In the genomic region with DNA sequence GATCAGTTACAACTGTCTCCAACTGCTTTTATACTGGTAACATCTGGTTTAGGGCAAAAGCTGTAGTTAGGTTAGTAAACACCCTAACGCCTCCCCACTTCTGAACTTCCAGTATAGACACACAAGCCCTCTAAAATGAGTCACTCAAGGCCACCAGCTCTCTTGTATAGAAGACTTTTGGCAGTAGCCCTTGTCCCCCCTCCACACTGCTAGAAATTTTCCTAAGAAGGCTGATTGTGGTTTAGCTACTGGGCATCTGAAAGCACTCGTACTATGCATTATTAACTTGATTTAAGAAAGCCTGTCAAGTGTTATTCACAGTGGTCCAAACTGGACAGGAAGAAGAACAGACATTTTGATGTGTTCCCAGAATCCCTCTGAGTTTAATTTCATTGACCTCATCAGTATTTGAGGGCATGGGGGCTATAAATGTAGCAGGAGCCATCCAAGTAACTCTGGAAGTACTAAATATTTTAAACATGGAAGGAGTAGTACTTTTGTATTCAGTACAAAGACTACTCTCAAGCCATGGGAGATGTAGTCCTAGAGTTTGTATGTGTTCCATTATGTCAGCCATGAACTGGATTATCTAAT, we compare ENCODE assay signal across 16 mouse cellular contexts.
"Had no signal": no experiment of that assay in that cellular context is flagged by ENCODE, and none has a peak within 500 bp of the region (broad histone marks: within the 10 kb centered on the region; RNA-seq: fewer than 3 reads in every experiment).

No protein-coding gene starts in this region.

- H3K9me3 ChIP-seq: intestine, embryonic 15.5 days; limb, embryonic 10.5 days; liver, embryonic 15.5 days; megakaryocyte, embryonic 14.5 days; midbrain, embryonic 12.5 days; neural tube, embryonic 13.5 days had no signal

- H3K36me3 ChIP-seq: intestine, embryonic 15.5 days; limb, embryonic 10.5 days; liver, embryonic 15.5 days; midbrain, embryonic 12.5 days; neural tube, embryonic 13.5 days had no signal

- H3K27ac ChIP-seq: intestine, embryonic 15.5 days; left cerebral cortex, adult 2 months; limb, embryonic 10.5 days; liver, embryonic 15.5 days; macrophage; midbrain, embryonic 12.5 days; neural tube, embryonic 13.5 days had no signal

- H3K27me3 ChIP-seq: intestine, embryonic 15.5 days; liver, embryonic 15.5 days; megakaryocyte, embryonic 14.5 days; midbrain, embryonic 12.5 days; neural tube, embryonic 13.5 days had no signal

- H3K4me1 ChIP-seq: intestine, embryonic 15.5 days; liver, embryonic 15.5 days; megakaryocyte, embryonic 14.5 days had no signal

- H3K4me2 ChIP-seq: intestine, embryonic 15.5 days; liver, embryonic 11.5 days; liver, embryonic 15.5 days; midbrain, embryonic 12.5 days; neural tube, embryonic 13.5 days had no signal

- H3K9ac ChIP-seq: intestine, embryonic 15.5 days; liver, embryonic 15.5 days; midbrain, embryonic 12.5 days; neural tube, embryonic 13.5 days had no signal

- ATAC-seq: intestine, embryonic 15.5 days; midbrain, embryonic 16.5 days had no signal

- H3K4me3 ChIP-seq: intestine, embryonic 15.5 days; left cerebral cortex, adult 2 months; limb, embryonic 10.5 days; liver, embryonic 15.5 days; megakaryocyte, embryonic 14.5 days; midbrain, embryonic 12.5 days; neural tube, embryonic 13.5 days had no signal

- DNase-seq: lung, adult 2 months; lung, postnatal 14 days; right cerebral cortex, adult 18-20 months; right cerebral cortex, postnatal 25 days; thymus, adult 18-20 months; thymus, postnatal 14 days had no signal
